Mouse (Mus musculus) naive thymus-derived CD4-positive, alpha-beta T cell, adult 2 months (primary cell): Measurements from ENCODE around the gene Tmem253.

ENCODE experiments used
- DNase-seq: peaks from one replicate; pipeline ENCODE4 v3.0.0-alpha.2; 2011; ENCODE audit warnings: low read depth

The Tmem253 gene

GRCm38 (mm10) chr14:52008321-52009203, 6.9 kb upstream of the Tmem253 start:
- peak; percentile 96 for DNase-seq

GRCm38 (mm10) chr14:52009361-52009760, 6.1 kb upstream of the Tmem253 start:
- DNase-seq = no peak

GRCm38 (mm10) chr14:52009841-52010240, 5.6 kb upstream of the Tmem253 start:
- DNase-seq = no peak

- no peak for DNase-seq
Measured at GRCm38 (mm10) chr14:52010446-52011111, 4.9 kb upstream of the Tmem253 start.

- DNase-seq = no peak
Measured at GRCm38 (mm10) chr14:52011683-52012082, 3.8 kb upstream of the Tmem253 start.

GRCm38 (mm10) chr14:52012085-52012484, 3.4 kb upstream of the Tmem253 start:
- no peak for DNase-seq

- no peak for DNase-seq
Measured at GRCm38 (mm10) chr14:52012553-52012952, 2.9 kb upstream of the Tmem253 start.

GRCm38 (mm10) chr14:52013021-52013610, 2.3 kb upstream of the Tmem253 start:
- no peak for DNase-seq

- DNase-seq = peak; percentile 63
Measured at GRCm38 (mm10) chr14:52013771-52014219, 1.7 kb upstream of the Tmem253 start.

GRCm38 (mm10) chr14:52014271-52014760, 1.1 kb upstream of the Tmem253 start:
- DNase-seq = no peak

- peak; percentile 57 for DNase-seq
Measured at GRCm38 (mm10) chr14:52014761-52015311, 622 bp upstream of the Tmem253 start.

GRCm38 (mm10) chr14:52016625-52017405, 1.4 kb downstream of the Tmem253 start:
- no peak for DNase-seq

- DNase-seq = no peak
Measured at GRCm38 (mm10) chr14:52017662-52018061, 2.2 kb downstream of the Tmem253 start.

GRCm38 (mm10) chr14:52018248-52019050, 3.0 kb downstream of the Tmem253 start:
- DNase-seq = no peak

- no peak for DNase-seq
Measured at GRCm38 (mm10) chr14:52019051-52019589, 3.7 kb downstream of the Tmem253 start.

- DNase-seq = peak; percentile 96
Measured at GRCm38 (mm10) chr14:52019590-52020340, 4.3 kb downstream of the Tmem253 start.

GRCm38 (mm10) chr14:52020486-52021137, 5.2 kb downstream of the Tmem253 start, which contains the start of gene Zfp219:
TSS of gene Zfp219 (minus strand) at chr14:52020733.
- DNase-seq = peak; percentile 75

GRCm38 (mm10) chr14:52021138-52021529, 5.7 kb downstream of the Tmem253 start:
- DNase-seq = no peak
